Mouse (Mus musculus): Measurements from ENCODE around the gene Selenom.

The Selenom gene

GRCm38 (mm10) chr11:3515216-3515615 is 732 bp downstream of the Selenom start:
- DNase-seq = peak; percentile 71

- peak; percentile 96 for DNase-seq
These were observed 1.2 kb downstream of the Selenom start for GRCm38 (mm10) chr11:3515637-3516036.

GRCm38 (mm10) chr11:3516121-3516520 is 1.6 kb downstream of the Selenom start:
- peak; percentile 66 for DNase-seq

- peak; percentile 68 for DNase-seq
These were observed 2.7 kb downstream of the Selenom start for GRCm38 (mm10) chr11:3516859-3517845.

GRCm38 (mm10) chr11:3517846-3518732 is 3.6 kb downstream of the Selenom start:
- peak; percentile 62 for DNase-seq

- DNase-seq = peak; percentile 59
These were observed 4.7 kb downstream of the Selenom start for GRCm38 (mm10) chr11:3519051-3519726.

- peak; percentile 86 for DNase-seq
These were observed 5.4 kb downstream of the Selenom start for GRCm38 (mm10) chr11:3519756-3520398.

GRCm38 (mm10) chr11:3520919-3521318 is 6.4 kb downstream of the Selenom start:
- DNase-seq = peak; percentile 63

- peak; percentile 68 for DNase-seq
These were observed 7.1 kb downstream of the Selenom start for GRCm38 (mm10) chr11:3521339-3522224.

GRCm38 (mm10) chr11:3522285-3523000 is 8.0 kb downstream of the Selenom start:
- no peak for DNase-seq

GRCm38 (mm10) chr11:3523840-3524582 is 9.5 kb downstream of the Selenom start:
- no peak for DNase-seq

GRCm38 (mm10) chr11:3525560-3525959 is 11.1 kb downstream of the Selenom start:
- DNase-seq = peak; percentile 16

GRCm38 (mm10) chr11:3526207-3526606 is 11.7 kb downstream of the Selenom start:
- peak; percentile 20 for DNase-seq

- peak; percentile 32 for DNase-seq
These were observed 12.7 kb downstream of the Selenom start for GRCm38 (mm10) chr11:3526979-3527738.

- DNase-seq = peak; percentile 17
These were observed 13.3 kb downstream of the Selenom start for GRCm38 (mm10) chr11:3527766-3528165.

GRCm38 (mm10) chr11:3528208-3528607 is 13.7 kb downstream of the Selenom start:
- peak; percentile 16 for DNase-seq

GRCm38 (mm10) chr11:3529476-3530252 is 15.2 kb downstream of the Selenom start:
- DNase-seq = peak; percentile 15

- no peak for DNase-seq
These were observed 16.2 kb downstream of the Selenom start for GRCm38 (mm10) chr11:3530731-3531130.

All from cerebellum, adult 9-10 months (tissue).